ENCODE assay signal across 13 mouse cellular contexts in genomic region chr1:164287406-164287805, GRCm38 (mm10). TPM values are rescaled to one million over a fixed set of nuclear protein-coding genes. Genes with fewer than 3 reads are reported as not detected.
DNase-seq lines count a peak whose midpoint lies in the region; ATAC-seq and TF ChIP-seq lines count a peak whose summit lies in the region.
"Had no signal": no experiment of that assay in that cellular context is flagged by ENCODE, and none has a peak within 500 bp of the region (broad histone marks: within the 10 kb centered on the region; RNA-seq: fewer than 3 reads in every experiment).

No protein-coding gene starts in this region.

- no peak for DNase-seq in hindbrain, embryonic 11.5 days (ENCODE audit: low spot score)
- peak; percentile 46 for DNase-seq in midbrain, postnatal 0 days (ENCODE audit: low spot score)
- peak; percentile 80 to 85 for DNase-seq in cerebellum, postnatal 25 days
- no peak for DNase-seq in lung, postnatal 36 days
- no peak for DNase-seq in lung, postnatal 4 days
- DNase-seq: right cerebral cortex, postnatal 14 days; thymus, adult 18-20 months had no signal

- H3K4me1 ChIP-seq in hindbrain, embryonic 15.5 days (replicated peaks): no peaks in the 10 kb centered on the region
- no peaks in the 10 kb centered on the region for H3K4me1 ChIP-seq in hindbrain, embryonic 11.5 days (replicated peaks; ENCODE audit: control insufficient read depth, insufficient read depth, low read length)
- H3K4me1 ChIP-seq in midbrain, postnatal 0 days (ENCODE audit: insufficient read depth, low read length): no peaks in the 10 kb centered on the region
- no peaks in the 10 kb centered on the region for H3K4me1 ChIP-seq in midbrain, embryonic 15.5 days
- H3K4me1 ChIP-seq: heart, embryonic 13.5 days; liver, embryonic 15.5 days; neural tube, embryonic 15.5 days had no signal

- TF ChIP-seq CTCF in midbrain, postnatal 0 days (IDR thresholded peaks at IDR 0.05): no peak

- no peak overlapping the region for H3K4me3 ChIP-seq in hindbrain, embryonic 15.5 days
- H3K4me3 ChIP-seq in hindbrain, embryonic 11.5 days (ENCODE audit: low read depth, low read length): no peak overlapping the region
- H3K4me3 ChIP-seq in midbrain, postnatal 0 days (ENCODE audit: low read depth, low read length): no peak overlapping the region
- no peak overlapping the region for H3K4me3 ChIP-seq in midbrain, embryonic 15.5 days
- H3K4me3 ChIP-seq: heart, embryonic 13.5 days; layer of hippocampus, adult 2 months; liver, embryonic 15.5 days; neural tube, embryonic 15.5 days had no signal

- WGBS in hindbrain, embryonic 15.5 days: 52% methylated on average over 15 of the region's 15 CpGs
- WGBS in hindbrain, embryonic 11.5 days: 67% methylated on average over 15 of the region's 15 CpGs
- 57% methylated on average over 15 of the region's 15 CpGs for WGBS in midbrain, postnatal 0 days
- 63% methylated on average over 15 of the region's 15 CpGs for WGBS in midbrain, embryonic 15.5 days

- H3K9ac ChIP-seq in hindbrain, embryonic 15.5 days: no peak overlapping the region
- no peak overlapping the region for H3K9ac ChIP-seq in hindbrain, embryonic 11.5 days (ENCODE audit: low read depth, low read length)
- H3K9ac ChIP-seq in midbrain, postnatal 0 days (replicated peaks; ENCODE audit: low read length, poor library complexity, severe bottlenecking): no peak overlapping the region
- H3K9ac ChIP-seq in midbrain, embryonic 15.5 days: no peak overlapping the region
- H3K9ac ChIP-seq: heart, embryonic 13.5 days; liver, embryonic 15.5 days; neural tube, embryonic 15.5 days had no signal

- H3K36me3 ChIP-seq in hindbrain, embryonic 15.5 days: peaks cover 27% of the 10 kb centered on the region
- H3K36me3 ChIP-seq in hindbrain, embryonic 11.5 days (ENCODE audit: control insufficient read depth, insufficient read depth, low read length): no peaks in the 10 kb centered on the region
- H3K36me3 ChIP-seq in midbrain, postnatal 0 days (ENCODE audit: insufficient read depth, low read length): peaks cover 32% of the 10 kb centered on the region; the same call in 1 of the 2 replicates
- H3K36me3 ChIP-seq in midbrain, embryonic 15.5 days (replicated peaks): peaks cover 13% of the 10 kb centered on the region

- H3K9me3 ChIP-seq in hindbrain, embryonic 15.5 days: no peaks in the 10 kb centered on the region
- H3K9me3 ChIP-seq in hindbrain, embryonic 11.5 days (ENCODE audit: control insufficient read depth, low read length): no peaks in the 10 kb centered on the region
- H3K9me3 ChIP-seq in midbrain, postnatal 0 days (ENCODE audit: low read length): no peaks in the 10 kb centered on the region
- H3K9me3 ChIP-seq in midbrain, embryonic 15.5 days: no peaks in the 10 kb centered on the region
- H3K9me3 ChIP-seq: heart, embryonic 13.5 days; liver, embryonic 15.5 days; neural tube, embryonic 15.5 days had no signal

- H3K4me2 ChIP-seq in hindbrain, embryonic 15.5 days: no peak overlapping the region
- no peak overlapping the region for H3K4me2 ChIP-seq in hindbrain, embryonic 11.5 days (replicated peaks; ENCODE audit: low read depth, low read length)
- no peak overlapping the region for H3K4me2 ChIP-seq in midbrain, postnatal 0 days (ENCODE audit: low read depth, low read length, poor library complexity, severe bottlenecking)
- H3K4me2 ChIP-seq in midbrain, embryonic 15.5 days: no peak overlapping the region
- H3K4me2 ChIP-seq: heart, embryonic 13.5 days; liver, embryonic 15.5 days; neural tube, embryonic 15.5 days had no signal

- H3K27me3 ChIP-seq in hindbrain, embryonic 15.5 days: no peaks in the 10 kb centered on the region
- H3K27me3 ChIP-seq in hindbrain, embryonic 11.5 days (ENCODE audit: control insufficient read depth, insufficient read depth, low read length): no peaks in the 10 kb centered on the region
- no peaks in the 10 kb centered on the region for H3K27me3 ChIP-seq in midbrain, postnatal 0 days (ENCODE audit: insufficient read depth, low read length)
- H3K27me3 ChIP-seq in midbrain, embryonic 15.5 days (replicated peaks): no peaks in the 10 kb centered on the region
- H3K27me3 ChIP-seq: heart, embryonic 13.5 days; liver, embryonic 15.5 days; neural tube, embryonic 15.5 days had no signal

- H3K27ac ChIP-seq in hindbrain, embryonic 15.5 days (replicated peaks): no peak overlapping the region
- no peak overlapping the region for H3K27ac ChIP-seq in hindbrain, embryonic 11.5 days (ENCODE audit: low read depth, low read length)
- H3K27ac ChIP-seq in midbrain, postnatal 0 days (ENCODE audit: low read depth, low read length): no peak overlapping the region
- no peak overlapping the region for H3K27ac ChIP-seq in midbrain, embryonic 15.5 days
- H3K27ac ChIP-seq: heart, embryonic 13.5 days; layer of hippocampus, adult 2 months; liver, embryonic 15.5 days; neural tube, embryonic 15.5 days had no signal

- ATAC-seq in hindbrain, embryonic 15.5 days (ENCODE audit: low FRiP score, low read depth): peak; percentile 34; the same call in 1 of the 2 replicates
- no peak for ATAC-seq in hindbrain, embryonic 11.5 days (ENCODE audit: low FRiP score)
- peak; percentile 31; the same call in 1 of the 2 replicates for ATAC-seq in midbrain, postnatal 0 days (ENCODE audit: low FRiP score)
- ATAC-seq in midbrain, embryonic 15.5 days (replicated peaks): no peak

RNA-seq across cellular contexts. Expression of gene Ccdc181, which starts 12.0 kb away (rescaled TPM):
- 24.0 and 26.9 TPM in 2 replicates for polyA plus RNA-seq in hindbrain, embryonic 15.5 days (2015; fragmentation: Nextera tagmentation; extraction: Ambion mirVana)
- 16.3 and 18.1 TPM in 2 replicates for polyA plus RNA-seq in hindbrain, embryonic 11.5 days (2014; fragmentation: Nextera tagmentation; extraction: Ambion mirVana)
- total RNA-seq in midbrain, postnatal 0 days (2014; rRNA removed): 12.6 and 20.9 TPM in 2 replicates
- 27.2 and 29.0 TPM in 2 replicates for polyA plus RNA-seq in midbrain, postnatal 0 days (2015; fragmentation: Nextera tagmentation; extraction: Ambion mirVana)
- 24.8 and 25.7 TPM in 2 replicates for polyA plus RNA-seq in midbrain, embryonic 15.5 days (2015; fragmentation: Nextera tagmentation; extraction: Ambion mirVana)

RNA-seq across cellular contexts. Expression of gene Nme7, which starts 16.5 kb away (rescaled TPM):
- polyA plus RNA-seq in hindbrain, embryonic 15.5 days (2015; fragmentation: Nextera tagmentation; extraction: Ambion mirVana): 32.5 and 32.9 TPM in 2 replicates
- 30.4 and 32.8 TPM in 2 replicates for polyA plus RNA-seq in hindbrain, embryonic 11.5 days (2014; fragmentation: Nextera tagmentation; extraction: Ambion mirVana)
- total RNA-seq in midbrain, postnatal 0 days (2014; rRNA removed): 17.6 and 18.5 TPM in 2 replicates
- polyA plus RNA-seq in midbrain, postnatal 0 days (2015; fragmentation: Nextera tagmentation; extraction: Ambion mirVana): 25.8 and 27.5 TPM in 2 replicates
- polyA plus RNA-seq in midbrain, embryonic 15.5 days (2015; fragmentation: Nextera tagmentation; extraction: Ambion mirVana): 29.6 and 35.7 TPM in 2 replicates

RNA-seq across cellular contexts. Expression of gene Blzf1, which starts 19.9 kb away (rescaled TPM):
- polyA plus RNA-seq in hindbrain, embryonic 15.5 days (2015; fragmentation: Nextera tagmentation; extraction: Ambion mirVana): 30.3 and 31.9 TPM in 2 replicates
- 28.8 and 30.8 TPM in 2 replicates for polyA plus RNA-seq in hindbrain, embryonic 11.5 days (2014; fragmentation: Nextera tagmentation; extraction: Ambion mirVana)
- 12.1 and 16.7 TPM in 2 replicates for total RNA-seq in midbrain, postnatal 0 days (2014; rRNA removed)
- polyA plus RNA-seq in midbrain, postnatal 0 days (2015; fragmentation: Nextera tagmentation; extraction: Ambion mirVana): 22.5 and 23.0 TPM in 2 replicates
- polyA plus RNA-seq in midbrain, embryonic 15.5 days (2015; fragmentation: Nextera tagmentation; extraction: Ambion mirVana): 30.0 and 30.6 TPM in 2 replicates

RNA-seq across cellular contexts. Expression of gene Slc19a2, which starts 38.6 kb away (rescaled TPM):
- 8.4 and 9.4 TPM in 2 replicates for polyA plus RNA-seq in hindbrain, embryonic 15.5 days (2015; fragmentation: Nextera tagmentation; extraction: Ambion mirVana)
- 9.2 and 9.4 TPM in 2 replicates for polyA plus RNA-seq in hindbrain, embryonic 11.5 days (2014; fragmentation: Nextera tagmentation; extraction: Ambion mirVana)
- 17.0 and 20.2 TPM in 2 replicates for total RNA-seq in midbrain, postnatal 0 days (2014; rRNA removed)
- polyA plus RNA-seq in midbrain, postnatal 0 days (2015; fragmentation: Nextera tagmentation; extraction: Ambion mirVana): 7.4 and 8.4 TPM in 2 replicates
- polyA plus RNA-seq in midbrain, embryonic 15.5 days (2015; fragmentation: Nextera tagmentation; extraction: Ambion mirVana): 7.7 and 9.0 TPM in 2 replicates

Comparison
In these comparisons a context has a peak if more than half of its experiments do, and no peak if none do; other contexts are left out.
1. ATAC-seq: peak in hindbrain, embryonic 15.5 days (single experiment) and midbrain, postnatal 0 days (single experiment); none in hindbrain, embryonic 11.5 days (single experiment) and midbrain, embryonic 15.5 days (single experiment).
2. DNase-seq: peak in midbrain, postnatal 0 days (single experiment) and cerebellum, postnatal 25 days (2 of 2); none in hindbrain, embryonic 11.5 days (single experiment), lung, postnatal 36 days (single experiment) and lung, postnatal 4 days (0 of 2).